Mouse (Mus musculus): Measurements from ENCODE around the gene Spag17. TPM values are rescaled to one million over a fixed set of nuclear protein-coding genes. Genes with fewer than 3 reads are reported as not detected.
"Not testable (repeated sequence)": the region's sequence is repeated elsewhere in the genome, so short reads cannot be mapped to it uniquely, and the experiment has no call there.

The Spag17 gene
- 0.94 and 1.9 TPM in 2 replicates for polyA plus RNA-seq (2016; fragmentation: Nextera tagmentation; extraction: Ambion mirVana)

GRCm38 (mm10) chr3:99885187-99885811 is at the start of gene Spag17:
Gene Spag17 (plus strand): TSS chr3:99885406.
- H3K4me1 ChIP-seq, result 0 out of 2 replicates have a peak, but pooled peaks cover 3% of the 10 kb centered on the region
- no peak within 1 kb of the TSS for H3K4me2 ChIP-seq (replicated peaks)
- ATAC-seq (ENCODE audit: insufficient number of reproducible peaks, insufficient read depth, low FRiP score, low TSS enrichment), result no peak
- H3K27ac ChIP-seq, result no peak within 1 kb of the TSS
- H3K9me3 ChIP-seq, result no peaks in the 10 kb centered on the region
- WGBS, result 37% methylated on average over 16 of the region's 16 CpGs
- no peak within 1 kb of the TSS for H3K4me3 ChIP-seq
- no peaks in the 10 kb centered on the region for H3K36me3 ChIP-seq
- no peak within 1 kb of the TSS for H3K9ac ChIP-seq
- H3K27me3 ChIP-seq, result no peaks in the 10 kb centered on the region

DNA sequence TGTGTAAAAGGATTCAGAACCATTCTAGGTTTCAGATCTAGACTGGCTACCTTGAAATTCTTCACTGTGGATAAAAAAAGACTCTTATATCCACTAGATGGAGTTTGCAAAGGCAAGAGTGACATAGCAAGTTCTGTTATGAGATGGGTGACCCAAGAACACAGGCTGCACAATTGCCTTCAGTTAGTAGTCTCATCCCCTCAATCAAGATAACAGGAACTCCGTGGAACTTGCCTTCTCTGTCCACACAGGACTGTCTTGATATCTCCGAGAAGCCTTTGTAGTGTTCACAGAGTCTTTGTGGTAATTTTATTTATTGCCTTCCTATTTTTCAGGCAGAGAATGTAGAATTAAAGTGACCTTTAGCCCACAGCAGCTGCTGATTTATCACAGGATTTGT is 42.9 kb upstream of the Spag17 start:
- no peak overlapping the region for H3K27ac ChIP-seq
- no peak overlapping the region for H3K9ac ChIP-seq
- no peak overlapping the region for H3K4me3 ChIP-seq
- H3K27me3 ChIP-seq, result no peaks in the 10 kb centered on the region
- H3K4me2 ChIP-seq (replicated peaks), result no peak overlapping the region
- H3K4me1 ChIP-seq, result no peaks in the 10 kb centered on the region; the same call in 1 of the 2 replicates
- ATAC-seq (ENCODE audit: insufficient number of reproducible peaks, insufficient read depth, low FRiP score, low TSS enrichment), result no peak
- no peaks in the 10 kb centered on the region for H3K9me3 ChIP-seq
- WGBS, result 80% methylated on average over 2 of the region's 2 CpGs
- no peaks in the 10 kb centered on the region for H3K36me3 ChIP-seq

DNA sequence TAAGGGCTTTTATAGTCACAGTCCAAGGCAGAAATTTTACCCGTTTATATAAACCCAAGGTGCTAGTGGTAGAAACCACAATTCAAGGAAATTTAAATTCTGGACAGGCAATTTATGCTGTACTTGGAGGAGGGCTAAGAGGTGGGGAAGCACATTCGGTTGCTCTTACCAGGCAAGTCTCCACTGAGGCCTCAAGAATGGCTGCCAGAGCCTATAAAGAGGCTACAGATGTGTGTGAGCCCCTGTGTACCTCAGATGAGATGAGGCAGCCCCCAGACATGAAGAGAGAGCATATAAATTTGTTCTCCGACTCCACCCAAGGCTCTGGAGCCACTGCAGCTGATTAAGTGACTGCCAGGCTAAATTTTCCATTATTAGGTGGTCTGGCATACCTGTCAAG is 42.4 kb upstream of the Spag17 start:
- no peak overlapping the region for H3K9ac ChIP-seq
- H3K4me3 ChIP-seq, result no peak overlapping the region
- no peaks in the 10 kb centered on the region for H3K9me3 ChIP-seq
- WGBS, result 72% methylated on average over 3 of the region's 3 CpGs
- ATAC-seq (ENCODE audit: insufficient number of reproducible peaks, insufficient read depth, low FRiP score, low TSS enrichment), result no peak
- H3K27ac ChIP-seq, result no peak overlapping the region
- H3K4me1 ChIP-seq, result no peaks in the 10 kb centered on the region; the same call in 1 of the 2 replicates
- H3K4me2 ChIP-seq (replicated peaks), result no peak overlapping the region
- no peaks in the 10 kb centered on the region for H3K27me3 ChIP-seq
- H3K36me3 ChIP-seq, result no peaks in the 10 kb centered on the region

- no peak overlapping the region for H3K4me3 ChIP-seq
- H3K9me3 ChIP-seq, result no peaks in the 10 kb centered on the region
- no peak overlapping the region for H3K9ac ChIP-seq
- no peak overlapping the region for H3K27ac ChIP-seq
- H3K4me2 ChIP-seq (replicated peaks), result no peak overlapping the region
- 88% methylated on average over 6 of the region's 6 CpGs for WGBS
- no peaks in the 10 kb centered on the region; the same call in 1 of the 2 replicates for H3K4me1 ChIP-seq
- H3K27me3 ChIP-seq, result no peaks in the 10 kb centered on the region
- ATAC-seq (ENCODE audit: insufficient number of reproducible peaks, insufficient read depth, low FRiP score, low TSS enrichment), result no peak
- H3K36me3 ChIP-seq, result no peaks in the 10 kb centered on the region
Observed at GRCm38 (mm10) chr3:99843233-99843632, 42.0 kb upstream of the Spag17 start.

GRCm38 (mm10) chr3:99850926-99851325 is 34.3 kb upstream of the Spag17 start:
- H3K36me3 ChIP-seq, result no peaks in the 10 kb centered on the region
- no peak for ATAC-seq (ENCODE audit: insufficient number of reproducible peaks, insufficient read depth, low FRiP score, low TSS enrichment)
- H3K4me2 ChIP-seq (replicated peaks), result no peak overlapping the region
- 76% methylated on average over 7 of the region's 7 CpGs for WGBS
- H3K9ac ChIP-seq, result no peak overlapping the region
- no peaks in the 10 kb centered on the region for H3K9me3 ChIP-seq
- H3K27me3 ChIP-seq, result no peaks in the 10 kb centered on the region
- H3K4me1 ChIP-seq, result no peaks in the 10 kb centered on the region; the same call in 1 of the 2 replicates
- H3K4me3 ChIP-seq, result no peak overlapping the region
- H3K27ac ChIP-seq, result no peak overlapping the region

- Histone ChIP-seq H3K9ac (no peak overlapping the region), H3K4me3 (no peak overlapping the region), H3K4me1 (no peaks in the 10 kb centered on the region; the same call in 1 of the 2 replicates), H3K27me3 (no peaks in the 10 kb centered on the region), H3K4me2 (replicated peaks) (no peak overlapping the region), H3K27ac (no peak overlapping the region), H3K36me3 (no peaks in the 10 kb centered on the region), H3K9me3 (no peaks in the 10 kb centered on the region)
- WGBS, result 52% methylated on average over 3 of the region's 3 CpGs
- ATAC-seq (ENCODE audit: insufficient number of reproducible peaks, insufficient read depth, low FRiP score, low TSS enrichment), result no peak
Observed at GRCm38 (mm10) chr3:99854595-99854994, 30.6 kb upstream of the Spag17 start.

DNA sequence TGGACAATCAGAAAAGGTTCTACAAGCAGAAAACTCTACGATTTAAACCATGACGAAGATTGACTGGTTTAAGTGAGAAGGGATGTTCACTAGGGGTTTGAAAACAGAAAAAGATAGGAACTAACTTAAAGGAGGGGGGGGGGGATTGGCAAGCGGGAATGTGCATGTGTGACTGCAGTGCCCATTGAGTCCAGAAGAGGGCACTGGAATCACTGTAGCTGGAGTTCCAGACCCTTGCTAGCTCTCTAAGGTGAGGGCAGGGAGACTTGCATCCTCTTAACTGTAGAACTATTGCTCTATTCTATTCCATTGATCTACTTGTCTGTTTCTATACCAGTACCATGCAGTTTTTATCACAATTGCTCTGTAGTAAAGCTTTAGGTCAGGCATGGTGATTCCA is 26.3 kb upstream of the Spag17 start:
- H3K27me3 ChIP-seq, result no peaks in the 10 kb centered on the region
- no peaks in the 10 kb centered on the region for H3K36me3 ChIP-seq
- no peak overlapping the region for H3K9ac ChIP-seq
- H3K4me2 ChIP-seq (replicated peaks), result no peak overlapping the region
- ATAC-seq (ENCODE audit: insufficient number of reproducible peaks, insufficient read depth, low FRiP score, low TSS enrichment), result no peak
- H3K4me1 ChIP-seq, result no peaks in the 10 kb centered on the region
- no peaks in the 10 kb centered on the region for H3K9me3 ChIP-seq
- H3K4me3 ChIP-seq, result no peak overlapping the region
- H3K27ac ChIP-seq, result no peak overlapping the region
- WGBS, result 85% methylated on average over 3 of the region's 3 CpGs

DNA sequence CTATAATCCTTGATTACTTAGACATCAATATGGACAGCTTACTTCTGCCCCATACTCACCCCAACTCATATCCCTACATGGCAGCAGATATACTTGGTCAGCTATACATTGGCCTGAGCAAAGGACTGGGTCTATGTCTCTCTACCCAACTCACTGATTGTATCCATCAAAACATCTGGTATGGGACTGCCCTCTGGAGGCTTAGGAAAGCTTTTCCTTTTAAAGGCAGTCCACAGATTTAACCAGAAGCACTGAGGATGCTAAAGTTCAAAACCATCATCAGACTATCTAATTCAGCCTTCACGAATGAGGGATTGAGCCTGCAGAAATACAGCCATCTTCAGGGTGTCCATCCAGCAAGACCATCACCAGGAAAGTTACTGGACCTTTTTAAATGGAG is 20.5 kb upstream of the Spag17 start:
- Histone ChIP-seq H3K27me3 (no peaks in the 10 kb centered on the region), H3K4me3 (no peak overlapping the region), H3K9ac (no peak overlapping the region), H3K27ac (no peak overlapping the region), H3K36me3 (no peaks in the 10 kb centered on the region), H3K9me3 (no peaks in the 10 kb centered on the region), H3K4me1 (no peaks in the 10 kb centered on the region), H3K4me2 (replicated peaks) (no peak overlapping the region)
- 77% methylated on average over 1 of the region's 1 CpGs for WGBS
- ATAC-seq (ENCODE audit: insufficient number of reproducible peaks, insufficient read depth, low FRiP score, low TSS enrichment), result no peak

GRCm38 (mm10) chr3:99875137-99875536 is 10.1 kb upstream of the Spag17 start:
- ATAC-seq (ENCODE audit: insufficient number of reproducible peaks, insufficient read depth, low FRiP score, low TSS enrichment), result no peak

GRCm38 (mm10) chr3:99881498-99881897 is 3.7 kb upstream of the Spag17 start:
- Histone ChIP-seq H3K4me2 (replicated peaks) (no peak overlapping the region), H3K9ac (no peak overlapping the region), H3K27me3 (no peaks in the 10 kb centered on the region), H3K4me3 (no peak overlapping the region), H3K36me3 (no peaks in the 10 kb centered on the region), H3K27ac (no peak overlapping the region), H3K4me1 (0 out of 2 replicates have a peak, but pooled peaks cover 5% of the 10 kb centered on the region), H3K9me3 (no peaks in the 10 kb centered on the region)
- WGBS, result 89% methylated on average over 3 of the region's 3 CpGs
- ATAC-seq (ENCODE audit: insufficient number of reproducible peaks, insufficient read depth, low FRiP score, low TSS enrichment), result no peak

More at GRCm38 (mm10) chr3:99875137-99875536, 10.1 kb upstream of the Spag17 start:
- Histone ChIP-seq H3K27ac (no peak overlapping the region), H3K27me3 (no peaks in the 10 kb centered on the region), H3K4me3 (no peak overlapping the region), H3K36me3 (no peaks in the 10 kb centered on the region), H3K9ac (no peak overlapping the region), H3K4me2 (replicated peaks) (no peak overlapping the region), H3K9me3 (no peaks in the 10 kb centered on the region), H3K4me1 (0 out of 2 replicates have a peak, but pooled peaks cover 2% of the 10 kb centered on the region)

GRCm38 (mm10) chr3:99883988-99884564 is 1.1 kb upstream of the Spag17 start:
- no peak overlapping the region for H3K4me2 ChIP-seq (replicated peaks)
- no peak overlapping the region for H3K4me3 ChIP-seq
- H3K4me1 ChIP-seq, result 0 out of 2 replicates have a peak, but pooled peaks cover 3% of the 10 kb centered on the region
- no peaks in the 10 kb centered on the region for H3K27me3 ChIP-seq
- H3K27ac ChIP-seq, result no peak overlapping the region
- no peak overlapping the region for H3K9ac ChIP-seq
- no peaks in the 10 kb centered on the region for H3K9me3 ChIP-seq
- ATAC-seq (ENCODE audit: insufficient number of reproducible peaks, insufficient read depth, low FRiP score, low TSS enrichment), result no peak
- H3K36me3 ChIP-seq, result no peaks in the 10 kb centered on the region
- 71% methylated on average over 6 of the region's 6 CpGs for WGBS

- not testable (repeated sequence) for H3K4me3 ChIP-seq; ATAC-seq (ENCODE audit: insufficient number of reproducible peaks, insufficient read depth, low FRiP score, low TSS enrichment); H3K27me3 ChIP-seq; H3K9ac ChIP-seq; H3K36me3 ChIP-seq; H3K27ac ChIP-seq; H3K4me2 ChIP-seq (replicated peaks); H3K4me1 ChIP-seq
- H3K9me3 ChIP-seq, result 0 out of 2 replicates have a peak, but pooled peaks cover 11% of the 10 kb centered on the region
- WGBS, result 96% methylated on average over 4 of the region's 4 CpGs
Observed at GRCm38 (mm10) chr3:99894741-99895140, 9.5 kb downstream of the Spag17 start.
